Mouse (Mus musculus) cerebellum, adult 2 months (tissue): ENCODE results near the gene Large1. TPM values are rescaled to one million over a fixed set of nuclear protein-coding genes. Genes with fewer than 3 reads are reported as not detected.
A peak's percentile ranks its signal among the peaks of the same experiment; 100 is the strongest.

ENCODE experiments used
- DNase-seq, 2 experiments: peaks; one replicate each; pipeline ENCODE4 v3.0.0; 2021
- H3K27ac ChIP-seq: fragments of 200-500 bp; 2 replicates; pipeline ENCODE4 v1.5.1; 2012; ENCODE audit warnings: low read length, control low read depth, inconsistent platforms; ENCODE audit not compliant: insufficient read depth
- H3K27me3 ChIP-seq: fragments of 200-500 bp; 2 replicates; pipeline ENCODE4 v1.6.1; 2012; ENCODE audit warnings: inconsistent platforms, mild to moderate bottlenecking, low read length, moderate library complexity; ENCODE audit not compliant: control insufficient read depth, insufficient read depth
- H3K4me1 ChIP-seq: fragments of 200-500 bp; 2 replicates; pipeline ENCODE4 v1.6.1; 2011; ENCODE audit warnings: low read length; ENCODE audit not compliant: control insufficient read depth, insufficient read depth
- H3K4me3 ChIP-seq: fragments of 200-500 bp; replicated peaks from 2 replicates; pipeline ENCODE3; 2011; ENCODE audit warnings: mild to moderate bottlenecking, low read depth, low read length, control low read depth; ENCODE audit not compliant: insufficient read depth
- CTCF ChIP-seq: fragments of 200-500 bp; IDR thresholded peaks from 2 replicates; pipeline ENCODE4 v1.5.1; 2011; ENCODE audit warnings: low read depth, mild to moderate bottlenecking, control low read depth, low read length, moderate library complexity, borderline replicate concordance; ENCODE audit not compliant: insufficient read depth
- POLR2A ChIP-seq: fragments of 200-500 bp; IDR thresholded peaks from 2 replicates; pipeline ENCODE4 v1.6.1; 2011; ENCODE audit warnings: low read length, control low read depth, borderline replicate concordance; ENCODE audit not compliant: insufficient read depth
- WGBS: fragments of 180-500 bp; shearing (Covaris S2); methylation state at CpG from one replicate; pipeline ENCODE4 v1.1.7; 2018; 5-methylcytosine and 5-hydroxymethylcytosine counted together
- polyA plus RNA-seq: library from polyadenylated mRNA; depleted of rRNA; stranded (reverse); fragments of >200 nt; gene quantifications from 2 replicates; pipeline ENCODE4 v1.2.3, GENCODE M21; 2012

Large1 gene
- polyA plus RNA-seq, 1 experiment: 55.5 TPM

GRCm38 (mm10) chr8:73242066-73242465 lies 111.3 kb downstream of the Large1 start:
- 100% methylated on average over 1 of the region's 1 CpGs for WGBS
- no peak for DNase-seq

DNA sequence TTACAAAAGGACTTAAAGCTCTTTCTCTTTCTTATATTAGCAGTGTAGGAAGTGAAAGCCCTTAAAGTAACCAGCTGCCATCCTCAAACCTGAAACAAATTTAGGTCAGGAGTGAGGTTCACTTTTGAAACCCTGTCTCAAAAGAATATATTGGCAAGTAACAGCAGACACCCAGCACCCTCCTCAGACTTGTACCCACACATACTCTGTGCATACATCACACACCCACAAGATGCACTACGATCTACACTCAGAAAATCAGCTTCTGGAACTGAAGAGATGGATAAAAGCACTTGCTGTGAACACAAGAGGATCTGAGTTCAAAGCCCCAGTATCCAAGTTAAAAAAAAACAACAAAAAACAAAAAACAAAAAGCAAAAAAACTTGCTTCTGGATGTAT lies 119.1 kb downstream of the Large1 start:
- H3K27me3 ChIP-seq: no peaks in the 10 kb centered on the region
- H3K4me3 ChIP-seq: no peak overlapping the region
- no peaks in the 10 kb centered on the region for H3K4me1 ChIP-seq
- no peak for TF ChIP-seq CTCF
- TF ChIP-seq POLR2A: no peak
- H3K27ac ChIP-seq: no peak overlapping the region
- DNase-seq: no peak
- WGBS: 100% methylated on average over 1 of the region's 1 CpGs

More at GRCm38 (mm10) chr8:73242066-73242465, 111.3 kb downstream of the Large1 start:
- H3K4me3 ChIP-seq: no peak overlapping the region
- no peak overlapping the region for H3K27ac ChIP-seq
- no peaks in the 10 kb centered on the region for H3K27me3 ChIP-seq
- TF ChIP-seq POLR2A (no peak), CTCF (no peak)
- no peaks in the 10 kb centered on the region for H3K4me1 ChIP-seq

DNA sequence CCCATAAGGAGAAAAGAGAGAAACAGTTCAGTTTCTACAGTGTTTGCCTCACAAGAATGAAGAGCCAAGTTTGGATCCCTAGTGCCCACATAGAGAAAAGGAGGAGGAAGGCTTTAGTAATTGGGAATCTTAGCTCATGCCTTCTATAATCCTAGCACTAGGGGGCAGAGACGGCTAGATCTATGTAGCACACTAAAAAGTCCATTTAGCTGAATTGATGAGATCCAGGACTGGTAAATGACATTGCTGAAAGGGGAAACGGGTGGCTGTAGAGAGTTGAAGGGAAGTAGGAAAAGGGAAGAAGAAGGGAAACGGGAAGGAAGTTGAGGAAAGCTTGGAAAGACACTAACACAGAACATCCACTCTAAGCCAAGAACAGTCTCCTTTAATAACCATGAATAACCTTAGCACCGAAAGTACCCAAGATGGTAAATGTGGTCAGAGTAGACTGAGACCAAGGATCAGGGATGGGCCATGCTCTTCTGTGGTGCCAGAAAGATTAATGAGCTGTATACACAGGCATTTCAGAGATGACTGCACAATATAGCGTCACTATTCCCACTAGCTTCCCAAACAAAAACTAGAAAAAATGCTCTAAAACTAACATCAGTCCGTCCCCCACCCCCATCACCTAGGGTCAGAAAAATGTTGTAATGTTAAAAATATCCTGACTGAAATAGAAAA lies 119.8 kb downstream of the Large1 start:
- peak in 1 of 2 experiments; percentile 43 for DNase-seq
- Histone ChIP-seq H3K27me3 (no peaks in the 10 kb centered on the region), H3K4me1 (no peaks in the 10 kb centered on the region), H3K27ac (no peak overlapping the region), H3K4me3 (no peak overlapping the region)
- 61% methylated on average over 6 of the region's 6 CpGs for whole genome bisulfite sequencing
- no peak for TF ChIP-seq POLR2A
- TF ChIP-seq CTCF: peak; percentile 30; the same call in 1 of the 2 replicates

- H3K4me3 ChIP-seq: no peak overlapping the region
- no peaks in the 10 kb centered on the region for H3K27me3 ChIP-seq
- H3K27ac ChIP-seq: no peak overlapping the region
- TF ChIP-seq CTCF (no peak), POLR2A (no peak)
- peaks cover 6% of the 10 kb centered on the region for H3K4me1 ChIP-seq
- 58% methylated on average over 3 of the region's 3 CpGs for WGBS
- no peak for DNase-seq
Measured at GRCm38 (mm10) chr8:73226841-73227240, 126.5 kb downstream of the Large1 start.

DNA sequence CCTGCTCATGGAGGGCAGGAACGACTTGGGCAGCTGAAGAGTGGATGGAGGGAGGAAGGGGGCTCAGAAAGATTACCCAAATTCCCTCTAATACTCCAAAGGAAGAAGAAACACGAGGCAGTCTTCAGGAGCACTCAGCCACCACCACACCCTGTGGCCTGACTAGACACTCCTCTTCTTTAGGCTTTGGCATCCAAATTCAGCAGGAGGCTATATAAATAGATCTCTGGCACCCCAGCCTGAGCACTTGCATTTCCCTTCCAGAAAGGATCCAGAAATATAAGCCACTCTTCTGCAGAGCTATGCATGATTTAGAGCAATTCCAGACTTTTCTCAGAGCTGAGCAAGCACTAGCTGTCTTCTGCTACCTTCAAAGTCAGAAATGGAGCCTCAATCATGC lies 127.7 kb downstream of the Large1 start:
- TF ChIP-seq POLR2A: no peak
- TF ChIP-seq CTCF: no peak
- no peak overlapping the region for H3K4me3 ChIP-seq
- H3K27me3 ChIP-seq: no peaks in the 10 kb centered on the region
- WGBS: 33% methylated on average over 2 of the region's 2 CpGs
- peaks cover 6% of the 10 kb centered on the region for H3K4me1 ChIP-seq
- peak; percentile 13 to 42 for DNase-seq
- H3K27ac ChIP-seq: no peak overlapping the region

GRCm38 (mm10) chr8:73219178-73219811 lies 134.0 kb downstream of the Large1 start:
- no peak overlapping the region for H3K27ac ChIP-seq
- no peaks in the 10 kb centered on the region for H3K4me1 ChIP-seq
- DNase-seq: no peak
- H3K27me3 ChIP-seq: no peaks in the 10 kb centered on the region
- WGBS: 73% methylated on average over 6 of the region's 6 CpGs
- no peak overlapping the region for H3K4me3 ChIP-seq
- TF ChIP-seq CTCF (no peak), POLR2A (no peak)

DNA sequence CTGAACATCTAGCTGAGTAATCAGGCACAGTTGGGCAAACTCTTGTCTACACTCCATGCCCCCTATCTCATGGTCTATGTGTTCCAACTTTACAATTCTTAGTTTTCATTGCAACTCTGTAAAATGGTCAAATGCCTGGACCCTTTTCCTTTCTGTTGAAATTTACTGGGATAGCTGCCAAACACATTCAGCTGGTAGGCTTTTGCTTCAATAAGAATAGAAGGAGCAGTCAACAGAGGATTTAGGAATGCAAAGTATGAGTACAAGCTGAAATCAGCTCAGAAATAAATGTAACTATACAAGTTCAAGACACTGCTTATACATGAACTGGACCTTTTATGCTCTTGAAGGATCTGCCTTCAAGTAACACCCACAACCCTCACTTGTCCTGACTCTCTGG lies 146.5 kb downstream of the Large1 start:
- no peaks in the 10 kb centered on the region; the same call in 1 of the 2 replicates for H3K4me1 ChIP-seq
- H3K27ac ChIP-seq: no peak overlapping the region
- H3K27me3 ChIP-seq: no peaks in the 10 kb centered on the region
- TF ChIP-seq POLR2A (no peak), CTCF (no peak)
- DNase-seq: no peak
- H3K4me3 ChIP-seq: no peak overlapping the region

- H3K4me1 ChIP-seq: peaks cover 7% of the 10 kb centered on the region
- no peak for DNase-seq
- H3K27me3 ChIP-seq: no peaks in the 10 kb centered on the region
- TF ChIP-seq POLR2A (no peak), CTCF (peak; percentile 19; the same call in 1 of the 2 replicates)
- H3K4me3 ChIP-seq: no peak overlapping the region
- no peak overlapping the region for H3K27ac ChIP-seq
- 96% methylated on average over 2 of the region's 2 CpGs for WGBS
Measured at GRCm38 (mm10) chr8:73201854-73202253, 151.5 kb downstream of the Large1 start.
